Mouse (Mus musculus): ENCODE measurements around the gene Slc25a42. TPM values are rescaled to one million over a fixed set of nuclear protein-coding genes. Genes with fewer than 3 reads are reported as not detected.

Gene Slc25a42
- total RNA-seq, 2 experiments from 2014 or later: 0.29 to 1.4 TPM

DNA sequence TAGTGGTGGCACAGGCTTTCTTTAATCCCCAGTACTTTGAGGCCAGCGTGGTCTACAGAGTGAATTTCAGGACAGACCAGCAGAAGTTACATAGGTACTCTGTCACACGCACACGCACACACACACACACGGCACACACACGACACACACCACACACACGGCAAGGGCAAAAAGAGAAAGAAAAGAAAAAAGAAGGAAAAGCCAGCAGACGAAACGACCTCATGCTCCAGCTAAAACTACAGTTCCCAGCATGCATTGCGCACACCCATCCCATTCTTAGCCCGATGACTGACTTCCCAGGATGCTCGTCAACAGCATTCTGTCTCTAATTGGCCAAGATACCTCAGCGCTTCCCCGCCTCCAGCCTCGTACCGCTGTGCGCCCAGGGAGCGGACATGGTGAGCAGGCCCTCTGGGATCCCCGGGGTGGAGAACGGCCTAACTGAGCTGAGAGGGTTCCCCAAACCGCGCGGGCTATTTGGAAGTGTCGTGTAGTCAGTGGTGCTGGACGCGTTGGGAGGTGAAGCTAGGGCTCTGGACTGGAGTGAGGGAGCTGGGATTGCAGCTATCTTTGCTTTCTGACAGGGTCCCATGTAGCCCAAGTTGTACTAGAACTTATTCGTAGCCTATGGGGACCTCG, 39.9 kb downstream of the Slc25a42 start, which contains the start of gene Tmem161a:
TSS of gene Tmem161a (plus strand) at position 314 of the 639 bp plus-strand sequence.
- peak; percentile 99 for ATAC-seq (ENCODE audit: poor library complexity, severe bottlenecking)

DNA sequence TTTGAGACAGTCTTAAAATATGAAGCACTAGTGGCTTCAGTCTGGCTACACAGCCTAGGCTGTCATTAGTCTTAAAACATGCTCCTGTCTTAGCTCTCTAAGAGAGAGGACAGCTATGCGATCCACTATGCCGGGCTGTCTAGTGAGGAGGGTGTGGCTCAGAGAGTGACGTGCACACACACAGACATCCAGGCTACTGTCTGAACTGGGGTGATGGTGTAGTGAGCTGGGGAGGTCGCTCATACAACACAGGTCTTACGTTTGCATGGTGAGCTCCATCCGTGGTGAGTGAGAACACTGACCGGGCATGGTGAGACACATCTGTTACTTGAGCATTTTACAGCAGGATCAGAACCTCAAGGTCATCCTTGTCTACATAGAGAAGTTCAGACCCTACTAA, 40.9 kb downstream of the Slc25a42 start:
- ATAC-seq (ENCODE audit: poor library complexity, severe bottlenecking): no peak

DNA sequence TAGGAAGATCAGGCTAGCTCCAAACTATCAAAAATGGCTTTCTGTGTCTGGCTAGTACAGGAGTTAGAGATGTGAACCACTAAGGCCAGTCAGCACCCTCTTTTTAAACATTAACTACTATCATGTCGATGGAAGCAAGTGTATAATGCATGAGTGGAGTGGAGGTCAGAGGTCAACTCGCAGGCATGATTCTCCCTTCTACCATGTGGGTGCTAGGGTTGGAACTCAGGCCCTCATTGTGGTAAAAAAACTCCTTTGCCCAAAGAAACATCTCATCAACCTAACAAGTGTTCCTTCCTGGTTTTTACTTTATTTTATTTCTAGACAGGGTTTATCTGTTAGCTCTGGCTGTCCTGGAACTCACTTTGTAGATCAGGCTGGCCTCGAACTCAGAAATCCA, 41.4 kb downstream of the Slc25a42 start:
- ATAC-seq (ENCODE audit: poor library complexity, severe bottlenecking): no peak

DNA sequence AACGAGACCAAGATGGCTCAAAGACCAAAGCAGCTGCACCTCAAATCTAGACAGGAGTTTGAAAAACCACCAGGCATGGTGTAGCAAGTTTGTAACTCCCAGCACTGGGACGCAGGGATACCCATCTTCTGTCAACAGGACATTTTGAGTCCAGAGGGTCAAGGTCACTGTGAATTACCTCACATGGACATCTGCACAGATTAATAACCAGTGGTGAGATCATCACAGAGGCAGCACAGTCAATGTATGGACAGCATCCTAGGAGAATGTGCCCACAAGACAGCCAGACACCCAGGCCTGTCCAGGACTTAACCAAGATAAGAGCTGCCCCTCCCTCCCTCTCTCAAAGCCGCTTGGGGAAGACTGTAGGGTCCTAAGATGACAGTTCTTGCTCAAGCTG, 42.0 kb downstream of the Slc25a42 start:
- no peak for ATAC-seq (ENCODE audit: poor library complexity, severe bottlenecking)

DNA sequence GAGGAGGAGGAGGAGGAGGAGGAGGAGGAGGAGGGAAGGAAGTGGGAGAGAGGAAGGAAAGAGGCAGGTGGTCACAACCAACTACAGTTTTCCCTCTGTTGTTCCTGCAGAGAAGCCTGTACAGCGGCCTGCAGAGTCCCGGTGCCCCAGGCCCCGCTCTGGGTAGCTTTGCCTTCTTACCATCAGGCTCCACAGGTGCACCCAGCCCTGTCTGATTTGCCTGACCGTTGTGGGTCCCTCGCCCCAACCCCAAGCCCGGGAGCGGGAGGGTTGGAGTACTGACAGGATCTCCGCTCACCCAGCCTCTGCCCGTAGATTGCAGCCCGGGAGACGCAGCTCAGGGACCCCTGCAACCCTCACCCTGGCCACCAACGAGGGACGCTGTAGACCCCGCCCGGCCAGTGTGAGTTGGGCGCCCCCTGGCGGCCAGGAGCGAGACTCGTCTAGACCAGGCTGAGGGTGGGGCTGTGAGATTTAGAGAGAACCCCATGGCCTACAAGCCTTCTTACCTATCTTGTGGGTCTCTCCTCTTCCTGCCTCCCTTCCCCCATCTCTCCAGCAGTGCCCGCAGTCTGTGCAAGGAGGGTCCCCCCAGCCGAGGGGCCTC, 45.5 kb downstream of the Slc25a42 start:
- ATAC-seq (ENCODE audit: poor library complexity, severe bottlenecking): peak; percentile 96

DNA sequence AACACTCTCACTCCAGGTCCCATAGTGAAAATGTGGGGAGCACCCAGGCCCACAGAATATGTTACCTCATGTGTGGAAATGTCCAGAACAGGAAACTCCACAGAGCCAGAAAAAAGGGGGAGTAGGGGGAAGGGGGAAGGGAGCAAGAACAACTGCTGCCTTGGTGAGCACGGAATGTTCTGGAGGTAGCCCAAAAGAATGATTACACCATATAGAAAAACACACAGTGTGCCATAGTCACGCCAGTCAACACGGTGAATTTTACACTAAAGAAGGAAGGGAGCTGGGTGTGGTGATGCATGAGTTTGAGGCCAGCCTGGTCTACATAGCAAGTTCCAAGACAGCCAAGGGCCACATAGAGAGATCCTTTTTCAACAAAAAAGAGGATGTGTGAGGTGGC, 48.8 kb downstream of the Slc25a42 start:
- ATAC-seq (ENCODE audit: poor library complexity, severe bottlenecking): no peak

DNA sequence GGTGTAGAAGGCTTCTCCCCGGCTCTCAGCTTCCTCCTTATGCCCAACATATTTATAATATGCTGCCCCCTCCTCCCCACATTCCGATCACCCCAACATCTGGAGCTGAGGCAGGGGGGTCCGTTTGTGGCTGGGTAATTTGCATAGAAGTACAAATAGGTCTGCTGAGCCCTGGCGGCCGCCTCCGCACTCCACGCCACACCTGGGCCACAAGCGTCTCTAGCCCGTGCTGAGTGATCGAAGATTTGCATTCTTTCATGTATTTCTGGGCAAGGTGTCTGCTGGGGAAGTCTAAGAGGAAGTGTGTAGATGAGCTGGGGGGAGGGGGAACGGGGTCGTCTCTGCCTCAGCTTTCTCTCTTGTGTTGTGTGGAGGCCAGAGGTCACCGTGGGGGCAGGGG, 52.1 kb downstream of the Slc25a42 start:
- no peak for ATAC-seq (ENCODE audit: poor library complexity, severe bottlenecking)

DNA sequence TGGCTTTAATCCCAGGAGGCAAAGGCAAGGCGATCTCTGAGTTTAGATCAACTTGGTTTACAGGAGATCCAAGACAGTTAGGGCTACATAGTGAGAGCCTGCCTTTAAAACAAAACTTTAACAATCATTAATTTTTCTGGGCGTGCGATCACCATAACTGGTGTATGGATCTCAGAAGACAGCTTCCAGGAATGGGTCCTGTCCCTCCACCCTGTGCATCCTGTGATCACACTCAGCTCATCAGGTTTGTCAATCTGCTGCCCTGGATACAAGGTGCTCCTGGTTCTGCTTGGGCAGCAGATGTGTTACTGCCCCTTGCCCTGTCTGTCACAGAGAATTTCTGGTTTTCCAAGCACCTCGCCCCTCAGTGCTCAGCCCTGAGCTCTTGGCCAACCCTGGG, 52.9 kb downstream of the Slc25a42 start:
- no peak for ATAC-seq (ENCODE audit: poor library complexity, severe bottlenecking)

DNA sequence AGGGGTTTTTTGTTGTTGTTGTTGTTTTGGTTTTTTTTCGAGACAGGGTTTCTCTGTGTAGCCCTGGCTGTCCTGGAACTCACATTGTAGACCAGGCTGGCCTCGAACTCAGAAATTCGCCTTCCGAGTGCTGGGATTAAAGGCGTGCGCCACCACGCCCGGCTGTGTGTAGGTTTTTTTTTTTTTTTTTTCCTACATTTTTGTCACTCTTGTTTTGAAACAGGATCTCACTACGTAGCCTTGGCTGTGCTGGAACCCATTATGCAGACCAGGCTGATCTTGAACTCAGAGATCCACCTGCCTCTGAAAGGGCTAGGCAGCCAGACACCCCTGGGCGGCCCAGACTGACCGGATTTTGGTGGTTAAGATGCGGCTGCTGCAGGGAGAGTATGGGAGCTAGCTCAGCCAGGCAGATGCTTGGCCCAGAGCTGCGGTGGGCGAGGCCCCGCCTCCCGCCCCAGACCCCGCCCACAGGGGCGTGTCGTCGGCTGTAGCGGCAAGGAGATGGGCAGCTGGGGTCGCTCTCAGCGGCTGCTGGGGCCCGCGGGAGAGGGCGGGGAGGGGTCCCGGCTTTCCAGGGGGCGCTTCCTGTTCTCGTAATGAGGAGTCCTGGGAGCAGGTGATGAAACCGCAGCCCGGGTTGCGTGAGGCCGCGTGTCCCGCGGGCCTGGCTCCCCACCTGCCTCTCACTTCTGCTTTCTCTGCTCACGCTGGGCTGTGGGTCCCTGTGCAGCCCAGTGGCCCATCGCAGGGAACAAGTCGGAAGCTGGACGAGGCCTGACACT, 53.8 kb downstream of the Slc25a42 start:
- ATAC-seq (ENCODE audit: poor library complexity, severe bottlenecking): peak; percentile 97

DNA sequence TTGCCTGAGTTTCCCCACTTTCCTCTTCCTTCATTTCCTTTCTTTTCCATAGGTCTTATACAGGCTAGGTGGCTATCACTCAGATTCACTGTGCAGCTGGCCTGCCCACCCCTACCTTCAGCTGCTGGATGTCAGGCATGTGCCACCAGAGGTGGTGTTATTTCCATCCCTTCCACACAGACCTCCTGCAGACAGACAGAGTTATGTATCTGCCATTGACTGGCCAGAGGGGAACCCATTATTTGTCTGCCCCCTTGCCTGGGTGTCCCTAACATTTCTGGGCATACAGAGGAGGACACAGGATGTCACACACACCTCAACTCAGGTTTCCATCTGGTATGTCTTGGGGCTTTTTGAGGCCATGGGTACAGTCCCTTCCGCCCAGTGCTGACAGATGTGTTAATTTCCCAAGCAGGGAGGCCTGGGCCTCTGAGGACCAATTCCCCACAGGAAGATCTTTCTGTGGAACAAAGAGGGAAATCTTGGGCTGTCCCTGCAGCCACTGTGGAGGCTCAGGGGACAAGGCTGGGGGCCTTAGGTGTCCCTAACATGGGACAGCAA, 54.8 kb downstream of the Slc25a42 start:
- no peak for ATAC-seq (ENCODE audit: poor library complexity, severe bottlenecking)

DNA sequence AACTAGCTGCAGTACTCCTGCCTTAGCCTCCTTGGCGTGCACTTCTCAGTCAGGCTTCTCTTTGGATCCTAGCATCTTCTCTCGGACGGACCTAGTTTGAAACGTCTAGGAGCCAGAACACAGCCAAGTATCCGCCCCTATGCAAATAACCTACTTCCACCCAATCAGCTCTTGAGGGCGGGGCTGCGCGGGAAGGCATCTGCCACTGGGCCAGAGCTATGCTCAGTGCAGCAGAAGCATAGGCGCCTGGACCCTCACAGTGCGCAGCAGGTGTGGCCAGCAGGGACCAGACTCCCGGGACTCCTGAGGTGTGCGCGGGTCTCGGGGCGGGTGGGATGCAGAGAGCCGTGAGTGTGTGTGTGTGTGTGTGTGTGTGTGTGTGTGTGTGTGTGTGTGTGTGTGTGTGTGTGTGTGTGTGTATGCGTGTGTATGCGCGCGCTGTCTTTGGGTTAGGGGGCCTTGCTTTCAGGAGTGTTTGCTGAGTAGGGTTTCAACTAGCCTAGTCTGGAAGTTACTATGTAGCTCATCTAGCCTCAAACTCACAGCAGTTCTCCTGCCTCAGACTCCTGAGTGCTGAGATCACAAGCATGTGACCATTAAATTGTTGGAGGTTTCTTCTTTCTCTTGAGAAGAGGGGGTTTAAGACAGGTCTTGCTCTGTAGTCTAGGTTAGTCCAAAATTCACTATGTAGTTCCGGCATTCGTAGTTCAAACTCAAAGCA, 59.4 kb downstream of the Slc25a42 start:
- ATAC-seq (ENCODE audit: poor library complexity, severe bottlenecking): peak; percentile 99

DNA sequence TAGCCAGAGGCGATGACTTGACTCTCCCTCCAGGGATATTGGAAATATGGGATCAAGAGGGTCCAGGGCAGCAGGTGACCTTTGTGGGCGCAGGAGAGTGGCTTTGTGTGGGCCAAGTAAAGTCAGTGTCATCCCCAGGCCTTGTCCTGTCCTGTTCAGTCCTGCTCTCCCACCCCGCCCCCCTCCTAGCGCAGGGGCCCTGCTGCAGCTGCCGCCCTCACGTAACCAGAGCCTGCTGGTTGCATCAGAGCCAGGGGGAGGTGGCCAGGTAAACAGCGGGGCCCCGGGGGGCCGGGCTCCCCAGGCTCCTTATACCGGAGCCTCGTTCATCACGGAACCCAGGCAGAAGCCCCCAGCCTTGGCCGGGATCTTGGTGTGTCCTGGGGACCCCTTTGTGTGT, 61.9 kb downstream of the Slc25a42 start:
- no peak for ATAC-seq (ENCODE audit: poor library complexity, severe bottlenecking)

DNA sequence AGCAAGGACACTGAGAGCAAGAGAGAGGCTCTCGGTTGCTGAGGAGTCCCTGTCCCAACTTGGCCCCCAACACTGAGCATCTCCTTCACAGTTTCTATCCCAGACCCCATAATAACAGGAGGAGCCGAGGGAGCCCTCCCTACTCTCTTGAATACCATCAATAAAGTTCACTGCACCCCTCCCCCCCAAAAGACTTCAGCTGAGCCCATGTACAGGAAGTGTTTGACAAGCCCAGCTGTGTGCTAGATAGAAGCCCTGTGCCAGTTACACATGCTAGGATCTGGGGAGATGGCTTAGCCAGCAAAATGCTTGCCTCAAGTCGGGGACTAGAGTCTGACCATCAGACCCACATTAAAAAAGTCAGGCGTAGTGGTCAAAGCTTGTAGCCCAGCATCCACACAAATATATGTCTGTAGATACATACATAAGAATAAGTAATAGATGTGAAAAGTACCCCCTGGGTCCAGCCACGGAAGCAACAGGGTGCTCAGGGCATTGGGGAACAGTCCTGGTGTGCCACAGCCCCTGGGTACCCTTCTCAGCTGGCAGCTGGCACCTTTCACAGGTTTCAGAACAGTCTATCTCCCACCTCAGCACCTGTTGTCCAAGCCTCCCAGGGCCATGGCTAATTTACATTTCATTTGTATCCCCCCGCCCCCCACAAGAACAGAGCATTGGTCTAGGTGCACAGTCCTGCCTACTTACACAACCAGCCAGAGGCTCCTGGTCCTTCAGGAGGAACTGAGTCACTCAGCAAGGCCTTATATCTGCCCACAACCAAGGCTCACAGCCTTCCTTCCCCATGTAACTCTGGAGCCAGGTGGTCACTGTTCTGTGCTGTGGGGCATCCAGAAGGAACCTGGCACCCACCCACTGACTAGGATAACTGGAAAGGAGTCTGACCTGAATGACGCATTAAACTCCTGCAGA, 64.2 kb downstream of the Slc25a42 start:
- no peak for ATAC-seq (ENCODE audit: poor library complexity, severe bottlenecking)

DNA sequence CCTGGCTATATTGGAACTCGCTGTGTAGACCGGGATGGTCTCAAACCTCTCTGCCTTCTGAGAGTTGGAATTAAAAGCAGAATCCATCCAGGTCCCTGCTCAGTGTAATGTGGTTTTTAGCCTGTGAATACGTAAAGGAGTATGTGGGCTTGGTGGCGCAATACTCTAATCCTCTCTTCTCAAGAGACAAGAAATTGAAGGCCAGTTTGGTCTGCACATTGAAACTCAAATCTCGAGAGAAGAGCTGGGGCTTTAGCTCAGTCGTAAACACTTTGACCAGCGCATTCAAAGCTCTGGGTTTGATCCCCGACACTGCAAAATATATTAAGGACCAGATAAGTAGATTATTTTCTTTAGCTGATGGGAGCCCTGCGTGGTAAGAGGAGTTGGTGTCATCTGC, 72.1 kb downstream of the Slc25a42 start:
- no peak for ATAC-seq (ENCODE audit: poor library complexity, severe bottlenecking)

DNA sequence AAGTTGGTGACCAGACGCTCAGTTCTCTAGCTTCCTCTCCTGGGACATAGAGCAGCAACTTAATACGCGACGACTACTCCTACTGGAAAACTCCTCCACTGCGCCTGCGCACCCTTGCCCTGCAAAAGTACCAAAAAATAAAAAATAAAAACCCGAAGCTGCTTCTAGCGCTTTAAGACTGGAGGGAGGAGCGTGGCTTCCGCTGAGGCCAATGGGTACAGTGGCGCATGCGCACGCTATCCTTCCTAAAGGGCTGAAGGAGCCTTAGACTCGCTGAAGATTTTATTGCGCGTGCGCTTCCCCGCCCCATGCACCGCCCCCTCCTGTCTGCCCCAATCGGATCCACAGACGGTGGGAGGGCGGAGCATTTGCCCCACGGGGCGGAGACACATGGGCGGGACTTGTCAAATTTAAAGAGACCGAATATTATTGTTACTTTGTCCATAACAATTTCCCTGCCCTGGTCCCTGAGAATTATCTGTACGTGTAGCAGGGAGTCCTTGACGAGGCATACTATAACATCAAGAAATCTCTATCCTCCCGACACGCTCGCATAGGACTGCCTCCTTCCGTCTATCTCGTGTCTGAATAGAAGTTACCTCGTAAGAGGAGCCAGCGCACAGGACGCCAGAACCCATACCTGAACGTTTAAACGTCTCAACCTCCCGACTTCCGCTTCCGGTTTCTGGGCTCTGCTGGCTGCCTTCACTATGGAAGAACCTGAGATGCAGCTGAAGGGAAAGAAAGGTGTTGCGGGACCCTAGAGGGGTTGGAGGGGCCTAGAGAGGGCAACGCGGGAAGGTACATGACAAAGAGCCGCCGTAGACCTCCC, 72.9 kb downstream of the Slc25a42 start, which contains the start of the genes Rfxank, Borcs8 and Mef2b:
TSS of gene Rfxank (minus strand) at position 129 of the 832 bp plus-strand sequence.
TSS of gene Borcs8 (plus strand) at position 474 of the 832 bp plus-strand sequence.
TSS of gene Mef2b (plus strand) at position 686 of the 832 bp plus-strand sequence.
- ATAC-seq (ENCODE audit: poor library complexity, severe bottlenecking): peak; percentile 96

DNA sequence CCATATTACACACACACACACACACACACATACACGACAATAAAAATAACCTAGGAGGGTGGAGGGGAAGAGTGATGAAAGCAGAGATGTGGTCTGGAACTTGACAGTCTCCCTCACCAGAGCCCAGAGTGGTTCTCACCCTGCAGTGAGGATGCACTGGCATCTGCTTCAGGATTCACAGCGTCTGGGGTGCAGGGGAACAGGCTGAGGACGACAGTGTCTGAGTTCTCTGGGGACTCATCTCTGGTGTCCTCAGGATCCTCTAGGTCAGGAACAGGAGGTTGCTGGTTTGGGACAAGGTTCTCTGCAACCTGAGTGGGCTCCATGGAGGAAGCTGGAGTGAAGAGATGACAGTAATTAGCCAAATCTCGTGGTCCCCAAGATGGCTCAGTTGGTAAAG, 74.2 kb downstream of the Slc25a42 start:
- ATAC-seq (ENCODE audit: poor library complexity, severe bottlenecking): no peak

DNA sequence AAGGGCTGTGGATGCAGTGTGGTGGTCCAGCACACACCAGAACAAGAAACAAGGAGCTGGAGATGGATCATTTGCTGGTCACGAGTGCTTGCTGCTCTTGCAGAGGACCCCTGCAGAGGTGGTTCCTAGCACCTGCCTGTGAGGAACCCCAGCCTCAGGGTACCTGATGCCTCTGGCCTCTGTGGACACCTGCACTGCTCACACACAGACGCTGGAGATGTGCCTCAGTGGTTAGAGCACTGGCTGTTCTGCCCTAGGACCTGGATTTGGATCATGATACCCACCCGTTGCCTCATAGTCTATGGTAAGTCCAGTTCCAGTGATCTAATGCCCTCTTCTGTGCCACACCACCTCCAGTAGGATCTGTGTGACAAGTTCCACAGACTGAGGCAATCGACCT, 75.5 kb downstream of the Slc25a42 start:
- no peak for ATAC-seq (ENCODE audit: poor library complexity, severe bottlenecking)

DNA sequence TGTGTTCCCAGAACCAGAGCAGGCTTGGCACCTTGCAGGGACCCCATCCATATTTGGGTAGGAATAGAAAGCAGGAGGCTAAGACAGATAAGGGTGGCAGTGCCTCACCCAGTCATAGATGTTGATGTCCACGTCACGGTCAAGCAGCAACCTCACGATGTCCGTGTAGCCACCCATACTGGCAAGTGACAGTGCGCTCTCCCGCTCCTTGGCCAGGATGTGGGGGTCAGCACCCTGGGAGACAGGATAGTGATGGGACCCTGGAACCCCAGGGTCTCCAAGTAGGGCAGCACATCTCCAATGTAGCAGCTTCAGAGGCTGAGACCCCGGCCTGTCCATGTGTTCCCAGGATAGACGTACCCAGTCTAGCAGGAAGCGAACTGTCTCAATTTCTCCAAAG, 77.2 kb downstream of the Slc25a42 start:
- no peak for ATAC-seq (ENCODE audit: poor library complexity, severe bottlenecking)

Measured in megakaryocyte, adult 5-6 weeks (primary cell).